Mouse (Mus musculus) stomach, postnatal 0 days (tissue): ENCODE measurements around the gene Clic4.

Experiments
- CTCF ChIP-seq: IDR thresholded peaks from 2 replicates; pipeline ENCODE4 v1.5.1; 2016; ENCODE audit warnings: antibody characterized with exemption, low read depth, mild to moderate bottlenecking, moderate library complexity
- EP300 ChIP-seq: optimal IDR thresholded peaks from 2 replicates; pipeline ENCODE3; 2016; ENCODE audit warnings: antibody characterized with exemption

GRCm38 (mm10) chr4:135166413-135167225 lies 106.0 kb downstream of the Clic4 start:
- TF ChIP-seq EP300, result no peak
- TF ChIP-seq CTCF, result no peak
